Mouse (Mus musculus): ENCODE data around the gene Gm9736. TPM values are rescaled to one million over a fixed set of nuclear protein-coding genes. Genes with fewer than 3 reads are reported as not detected.
"Not testable (repeated sequence)": the region's sequence is repeated elsewhere in the genome, so short reads cannot be mapped to it uniquely, and the experiment has no call there.

Gene Gm9736
- polyA plus RNA-seq, 1 experiment from 2014 or later: not detected

GRCm38 (mm10) chr10:77776844-77777243, 25.7 kb upstream of the Gm9736 start, which contains the start of gene Gm7138:
Gm7138 (minus strand) TSS chr10:77776944.
- not testable (repeated sequence) for ATAC-seq (replicated peaks; ENCODE audit: low FRiP score); H3K9me3 ChIP-seq (ENCODE audit: control insufficient read depth, low read length); DNase-seq (ENCODE audit: low spot score); H3K36me3 ChIP-seq (ENCODE audit: control insufficient read depth, insufficient read depth, low read length); H3K4me1 ChIP-seq (replicated peaks; ENCODE audit: control insufficient read depth, insufficient read depth, low read length); H3K4me3 ChIP-seq (ENCODE audit: low read depth, low read length); H3K9ac ChIP-seq (ENCODE audit: low read depth, low read length); H3K4me2 ChIP-seq; H3K27me3 ChIP-seq (replicated peaks; ENCODE audit: control insufficient read depth, insufficient read depth, low read length); H3K27ac ChIP-seq (ENCODE audit: low read depth, low read length)
- 36% methylated on average over 1 of the region's 1 CpGs for WGBS

DNA sequence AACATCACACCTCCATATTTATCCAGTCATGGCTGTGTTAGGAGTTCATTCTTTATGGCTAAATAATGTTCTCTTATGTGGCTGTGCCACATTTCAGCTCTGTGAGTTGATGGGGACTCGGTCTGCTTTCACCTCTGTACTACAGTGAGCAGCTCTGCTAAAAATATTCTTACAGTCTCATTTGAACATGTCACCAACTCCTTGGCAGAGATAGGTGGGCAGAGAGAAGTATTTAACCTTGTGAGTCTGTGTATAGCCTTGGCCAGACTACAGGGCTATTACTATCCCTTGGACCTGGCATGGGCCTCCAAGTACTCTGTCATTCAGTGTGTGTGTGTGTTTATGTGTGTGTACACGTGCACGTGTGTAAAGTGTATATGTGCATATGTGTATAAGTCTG, 21.0 kb upstream of the Gm9736 start:
- not testable (repeated sequence) for H3K4me1 ChIP-seq (replicated peaks; ENCODE audit: control insufficient read depth, insufficient read depth, low read length); H3K9ac ChIP-seq (ENCODE audit: low read depth, low read length); H3K4me2 ChIP-seq; ATAC-seq (replicated peaks; ENCODE audit: low FRiP score); H3K36me3 ChIP-seq (ENCODE audit: control insufficient read depth, insufficient read depth, low read length); DNase-seq (ENCODE audit: low spot score); H3K4me3 ChIP-seq (ENCODE audit: low read depth, low read length); H3K27me3 ChIP-seq (replicated peaks; ENCODE audit: control insufficient read depth, insufficient read depth, low read length); H3K27ac ChIP-seq (ENCODE audit: low read depth, low read length); H3K9me3 ChIP-seq (ENCODE audit: control insufficient read depth, low read length)
- WGBS: 78% methylated on average over 1 of the region's 3 CpGs

GRCm38 (mm10) chr10:77771225-77771624, 20.1 kb upstream of the Gm9736 start, which contains the start of gene Gm3238:
Gm3238 (minus strand) TSS chr10:77771325.
- not testable (repeated sequence) for H3K27me3 ChIP-seq (replicated peaks; ENCODE audit: control insufficient read depth, insufficient read depth, low read length); DNase-seq (ENCODE audit: low spot score); H3K4me1 ChIP-seq (replicated peaks; ENCODE audit: control insufficient read depth, insufficient read depth, low read length); H3K36me3 ChIP-seq (ENCODE audit: control insufficient read depth, insufficient read depth, low read length); H3K4me2 ChIP-seq; H3K9ac ChIP-seq (ENCODE audit: low read depth, low read length); H3K9me3 ChIP-seq (ENCODE audit: control insufficient read depth, low read length); H3K27ac ChIP-seq (ENCODE audit: low read depth, low read length); H3K4me3 ChIP-seq (ENCODE audit: low read depth, low read length); ATAC-seq (replicated peaks; ENCODE audit: low FRiP score)
- WGBS: 20% methylated on average over 1 of the region's 1 CpGs

- DNase-seq (ENCODE audit: low spot score) (no peak), ATAC-seq (replicated peaks; ENCODE audit: low FRiP score) (no peak)
- H3K9me3 ChIP-seq (ENCODE audit: control insufficient read depth, low read length): no peaks in the 10 kb centered on the region
- H3K36me3 ChIP-seq (ENCODE audit: control insufficient read depth, insufficient read depth, low read length): no peaks in the 10 kb centered on the region
- H3K9ac ChIP-seq (ENCODE audit: low read depth, low read length): no peak overlapping the region
- H3K4me2 ChIP-seq: no peak overlapping the region
- no peak overlapping the region for H3K4me3 ChIP-seq (ENCODE audit: low read depth, low read length)
- H3K27me3 ChIP-seq (replicated peaks; ENCODE audit: control insufficient read depth, insufficient read depth, low read length): no peaks in the 10 kb centered on the region
- 62% methylated on average over 1 of the region's 1 CpGs for WGBS
- no peaks in the 10 kb centered on the region for H3K4me1 ChIP-seq (replicated peaks; ENCODE audit: control insufficient read depth, insufficient read depth, low read length)
- H3K27ac ChIP-seq (ENCODE audit: low read depth, low read length): no peak overlapping the region
Measured at GRCm38 (mm10) chr10:77769727-77770126, 18.6 kb upstream of the Gm9736 start.

- H3K27me3 ChIP-seq (replicated peaks; ENCODE audit: control insufficient read depth, insufficient read depth, low read length); ATAC-seq (replicated peaks; ENCODE audit: low FRiP score); H3K36me3 ChIP-seq (ENCODE audit: control insufficient read depth, insufficient read depth, low read length); H3K9ac ChIP-seq (ENCODE audit: low read depth, low read length); DNase-seq (ENCODE audit: low spot score); H3K27ac ChIP-seq (ENCODE audit: low read depth, low read length); H3K4me3 ChIP-seq (ENCODE audit: low read depth, low read length); H3K4me2 ChIP-seq; H3K9me3 ChIP-seq (ENCODE audit: control insufficient read depth, low read length); H3K4me1 ChIP-seq (replicated peaks; ENCODE audit: control insufficient read depth, insufficient read depth, low read length): not testable (repeated sequence)
- no CpG with 5 or more reads among the region's 1 CpGs for WGBS
Measured at GRCm38 (mm10) chr10:77759582-77759981, 8.4 kb upstream of the Gm9736 start, which contains the start of gene Gm3233. Gm3233 (minus strand) TSS chr10:77759682.

- no peaks in the 10 kb centered on the region for H3K27me3 ChIP-seq (replicated peaks; ENCODE audit: control insufficient read depth, insufficient read depth, low read length)
- no peak overlapping the region for H3K4me3 ChIP-seq (ENCODE audit: low read depth, low read length)
- no peaks in the 10 kb centered on the region for H3K9me3 ChIP-seq (ENCODE audit: control insufficient read depth, low read length)
- no peak overlapping the region for H3K27ac ChIP-seq (ENCODE audit: low read depth, low read length)
- no peak overlapping the region for H3K9ac ChIP-seq (ENCODE audit: low read depth, low read length)
- ATAC-seq (replicated peaks; ENCODE audit: low FRiP score) (no peak), DNase-seq (ENCODE audit: low spot score) (no peak)
- no peaks in the 10 kb centered on the region for H3K4me1 ChIP-seq (replicated peaks; ENCODE audit: control insufficient read depth, insufficient read depth, low read length)
- no peak overlapping the region for H3K4me2 ChIP-seq
- no peaks in the 10 kb centered on the region for H3K36me3 ChIP-seq (ENCODE audit: control insufficient read depth, insufficient read depth, low read length)
Measured at GRCm38 (mm10) chr10:77753448-77753847, 2.3 kb upstream of the Gm9736 start.

GRCm38 (mm10) chr10:77752312-77752711, 1.2 kb upstream of the Gm9736 start:
- ATAC-seq (replicated peaks; ENCODE audit: low FRiP score); H3K27me3 ChIP-seq (replicated peaks; ENCODE audit: control insufficient read depth, insufficient read depth, low read length); H3K4me2 ChIP-seq; H3K27ac ChIP-seq (ENCODE audit: low read depth, low read length); H3K9ac ChIP-seq (ENCODE audit: low read depth, low read length); H3K4me3 ChIP-seq (ENCODE audit: low read depth, low read length); H3K36me3 ChIP-seq (ENCODE audit: control insufficient read depth, insufficient read depth, low read length); H3K4me1 ChIP-seq (replicated peaks; ENCODE audit: control insufficient read depth, insufficient read depth, low read length); H3K9me3 ChIP-seq (ENCODE audit: control insufficient read depth, low read length); DNase-seq (ENCODE audit: low spot score): not testable (repeated sequence)
- 53% methylated on average over 3 of the region's 3 CpGs for WGBS

- not testable (repeated sequence) for H3K27ac ChIP-seq (ENCODE audit: low read depth, low read length); H3K9me3 ChIP-seq (ENCODE audit: control insufficient read depth, low read length); H3K4me2 ChIP-seq; H3K4me1 ChIP-seq (replicated peaks; ENCODE audit: control insufficient read depth, insufficient read depth, low read length); ATAC-seq (replicated peaks; ENCODE audit: low FRiP score); DNase-seq (ENCODE audit: low spot score); H3K9ac ChIP-seq (ENCODE audit: low read depth, low read length); H3K4me3 ChIP-seq (ENCODE audit: low read depth, low read length); H3K36me3 ChIP-seq (ENCODE audit: control insufficient read depth, insufficient read depth, low read length); H3K27me3 ChIP-seq (replicated peaks; ENCODE audit: control insufficient read depth, insufficient read depth, low read length)
- 75% methylated on average over 1 of the region's 1 CpGs for WGBS
Measured at GRCm38 (mm10) chr10:77750686-77751085, 468 bp downstream of the Gm9736 start.

- H3K9ac ChIP-seq (ENCODE audit: low read depth, low read length); H3K4me1 ChIP-seq (replicated peaks; ENCODE audit: control insufficient read depth, insufficient read depth, low read length); DNase-seq (ENCODE audit: low spot score); H3K9me3 ChIP-seq (ENCODE audit: control insufficient read depth, low read length); H3K36me3 ChIP-seq (ENCODE audit: control insufficient read depth, insufficient read depth, low read length); H3K27me3 ChIP-seq (replicated peaks; ENCODE audit: control insufficient read depth, insufficient read depth, low read length); H3K4me2 ChIP-seq; H3K4me3 ChIP-seq (ENCODE audit: low read depth, low read length); ATAC-seq (replicated peaks; ENCODE audit: low FRiP score); H3K27ac ChIP-seq (ENCODE audit: low read depth, low read length): not testable (repeated sequence)
- 51% methylated on average over 4 of the region's 5 CpGs for WGBS
Measured at GRCm38 (mm10) chr10:77741924-77742688, 9.0 kb downstream of the Gm9736 start, which contains the start of gene Gm18596. Gm18596 (minus strand) TSS chr10:77742638.

All from liver, embryonic 11.5 days (tissue).